In the genomic region with DNA sequence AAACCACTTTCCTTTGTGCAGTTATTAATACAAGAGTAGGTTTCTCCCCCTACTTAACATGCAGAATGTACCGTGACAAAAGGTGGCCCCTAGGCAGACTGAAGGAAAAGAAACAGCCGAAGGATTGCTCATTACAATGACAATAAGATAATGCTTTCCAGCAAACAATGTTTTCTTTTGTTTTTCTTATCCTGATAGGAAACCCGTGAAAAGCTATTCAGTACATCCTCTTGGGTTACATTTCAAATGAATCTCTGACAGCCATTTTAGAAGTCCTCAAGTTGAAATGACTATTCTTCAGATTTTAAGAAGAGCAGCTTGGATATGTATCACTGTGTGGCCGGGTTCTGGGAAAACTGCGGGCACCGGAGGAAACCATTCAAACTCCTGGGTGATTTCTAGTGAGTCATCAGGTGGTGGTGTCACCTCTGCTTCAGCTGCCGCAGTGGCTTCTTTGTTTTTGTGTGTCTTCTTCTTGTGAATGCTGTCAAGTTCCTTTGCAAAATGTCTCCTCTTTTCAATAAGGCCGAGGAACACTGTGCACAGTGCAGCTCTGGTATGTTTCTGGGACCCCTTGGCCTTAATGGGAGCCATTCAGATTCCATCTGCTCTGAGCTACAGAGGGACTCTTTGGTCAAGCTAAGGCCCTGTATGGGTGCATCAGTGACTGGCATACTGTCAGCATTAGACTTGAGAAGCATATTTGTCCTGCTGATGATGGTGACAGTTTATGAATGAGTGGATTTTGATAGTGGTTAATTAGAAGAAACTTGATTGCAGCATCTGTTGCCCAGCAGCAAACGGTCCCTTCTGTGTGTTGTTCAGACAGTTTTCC, we compare ENCODE assay signal across 19 mouse cellular contexts.
DNase-seq lines count a peak whose midpoint lies in the region; ATAC-seq and TF ChIP-seq lines count a peak whose summit lies in the region.
"Had no signal": no experiment of that assay in that cellular context is flagged by ENCODE, and none has a peak within 500 bp of the region (broad histone marks: within the 10 kb centered on the region; RNA-seq: fewer than 3 reads in every experiment).

No protein-coding gene starts in this region.

- WGBS in forebrain, embryonic 10.5 days = 47% methylated on average over 9 of the region's 9 CpGs
- WGBS in forebrain, postnatal 0 days = 17% methylated on average over 9 of the region's 9 CpGs
- 17% methylated on average over 9 of the region's 9 CpGs for WGBS in forebrain, embryonic 16.5 days
- 33% methylated on average over 9 of the region's 9 CpGs for WGBS in midbrain, embryonic 10.5 days
- 18% methylated on average over 9 of the region's 9 CpGs for WGBS in neural tube, embryonic 13.5 days
- 80% methylated on average over 9 of the region's 9 CpGs for WGBS in limb, embryonic 10.5 days

- no peak overlapping the region for H3K4me3 ChIP-seq in forebrain, embryonic 10.5 days
- no peak overlapping the region for H3K4me3 ChIP-seq in forebrain, postnatal 0 days (ENCODE audit: low read depth, low read length)
- no peak overlapping the region for H3K4me3 ChIP-seq in forebrain, embryonic 16.5 days (replicated peaks; ENCODE audit: low read length)
- H3K4me3 ChIP-seq in midbrain, embryonic 10.5 days = 0 out of 2 replicates have a peak overlapping the region, but pooled peaks have one; percentile 23
- no peak overlapping the region for H3K4me3 ChIP-seq in neural tube, embryonic 13.5 days
- no peak overlapping the region for H3K4me3 ChIP-seq in limb, embryonic 10.5 days
- H3K4me3 ChIP-seq: gastrocnemius, adult 2 months; heart, embryonic 10.5 days; myocyte had no signal

- DNase-seq in forebrain, embryonic 10.5 days (ENCODE audit: extremely low spot score, low spot score) = no peak
- no peak for DNase-seq in forebrain, postnatal 0 days
- peak; percentile 33 for DNase-seq in midbrain, embryonic 10.5 days (ENCODE audit: low spot score)
- DNase-seq in kidney, postnatal 14 days = no peak
- DNase-seq in layer of hippocampus, adult 8-10 months (ENCODE audit: low spot score in 2 of 2) = no peak
- DNase-seq in limb, embryonic 10.5 days (ENCODE audit: low spot score) = no peak
- DNase-seq: adrenal gland, postnatal 36 days; gastrocnemius, adult 2 months; heart, postnatal 4 days; kidney, adult 18-20 months; liver, postnatal 0 days; spleen, adult 18-20 months; thymus, postnatal 4 days had no signal

- H3K9me3 ChIP-seq in forebrain, embryonic 10.5 days = no peaks in the 10 kb centered on the region
- H3K9me3 ChIP-seq in forebrain, postnatal 0 days (ENCODE audit: low read length) = no peaks in the 10 kb centered on the region
- no peaks in the 10 kb centered on the region for H3K9me3 ChIP-seq in forebrain, embryonic 16.5 days (ENCODE audit: control insufficient read depth, low read length)
- H3K9me3 ChIP-seq in midbrain, embryonic 10.5 days (replicated peaks) = no peaks in the 10 kb centered on the region
- H3K9me3 ChIP-seq in neural tube, embryonic 13.5 days = no peaks in the 10 kb centered on the region
- H3K9me3 ChIP-seq in limb, embryonic 10.5 days (replicated peaks) = no peaks in the 10 kb centered on the region
- H3K9me3 ChIP-seq: heart, embryonic 10.5 days had no signal

- no peaks in the 10 kb centered on the region for H3K27me3 ChIP-seq in forebrain, embryonic 10.5 days (ENCODE audit: poor library complexity, severe bottlenecking)
- no peaks in the 10 kb centered on the region for H3K27me3 ChIP-seq in forebrain, postnatal 0 days (ENCODE audit: insufficient read depth, low read length)
- no peaks in the 10 kb centered on the region for H3K27me3 ChIP-seq in forebrain, embryonic 16.5 days (replicated peaks; ENCODE audit: control insufficient read depth, insufficient read depth, low read length)
- H3K27me3 ChIP-seq in midbrain, embryonic 10.5 days (ENCODE audit: low read depth, poor library complexity, severe bottlenecking) = no peaks in the 10 kb centered on the region
- no peaks in the 10 kb centered on the region for H3K27me3 ChIP-seq in neural tube, embryonic 13.5 days
- no peaks in the 10 kb centered on the region for H3K27me3 ChIP-seq in limb, embryonic 10.5 days (ENCODE audit: low read depth, poor library complexity, severe bottlenecking)

- peaks cover 19% of the 10 kb centered on the region for H3K4me1 ChIP-seq in forebrain, embryonic 10.5 days
- no peaks in the 10 kb centered on the region for H3K4me1 ChIP-seq in forebrain, postnatal 0 days (ENCODE audit: insufficient read depth)
- peaks cover 5% of the 10 kb centered on the region for H3K4me1 ChIP-seq in forebrain, embryonic 16.5 days (replicated peaks; ENCODE audit: control insufficient read depth, insufficient read depth, low read length)
- peaks cover 39% of the 10 kb centered on the region for H3K4me1 ChIP-seq in midbrain, embryonic 10.5 days
- H3K4me1 ChIP-seq in neural tube, embryonic 13.5 days (replicated peaks) = peaks cover 18% of the 10 kb centered on the region
- H3K4me1 ChIP-seq in limb, embryonic 10.5 days = peaks cover 4% of the 10 kb centered on the region; the same call in 1 of the 2 replicates
- H3K4me1 ChIP-seq: heart, embryonic 10.5 days had no signal

- H3K9ac ChIP-seq in forebrain, postnatal 0 days = no peak overlapping the region
- H3K9ac ChIP-seq in forebrain, embryonic 16.5 days (replicated peaks; ENCODE audit: low read depth, low read length) = no peak overlapping the region
- H3K9ac ChIP-seq in neural tube, embryonic 13.5 days = no peak overlapping the region
- H3K9ac ChIP-seq: liver, postnatal 0 days had no signal

- no peak overlapping the region for H3K4me2 ChIP-seq in forebrain, postnatal 0 days (ENCODE audit: low read depth)
- H3K4me2 ChIP-seq in forebrain, embryonic 16.5 days (ENCODE audit: low read length) = no peak overlapping the region
- H3K4me2 ChIP-seq in neural tube, embryonic 13.5 days = no peak overlapping the region

- H3K27ac ChIP-seq in forebrain, embryonic 10.5 days = peak overlapping the region; percentile 64
- H3K27ac ChIP-seq in forebrain, postnatal 0 days (ENCODE audit: low read depth, low read length) = no peak overlapping the region
- H3K27ac ChIP-seq in forebrain, embryonic 16.5 days (ENCODE audit: low read length) = no peak overlapping the region
- H3K27ac ChIP-seq in midbrain, embryonic 10.5 days (replicated peaks) = peak overlapping the region; percentile 83
- no peak overlapping the region for H3K27ac ChIP-seq in neural tube, embryonic 13.5 days (replicated peaks)
- no peak overlapping the region for H3K27ac ChIP-seq in limb, embryonic 10.5 days
- H3K27ac ChIP-seq: gastrocnemius, adult 2 months; heart, embryonic 10.5 days; macrophage; stomach, postnatal 0 days had no signal

- no peak for TF ChIP-seq CTCF in forebrain, postnatal 0 days (IDR thresholded peaks at IDR 0.05; ENCODE audit: low read depth)

- no peak; the same call in 1 of the 2 replicates for ATAC-seq in forebrain, postnatal 0 days
- ATAC-seq in forebrain, embryonic 16.5 days = peak; percentile 47
- ATAC-seq in neural tube, embryonic 13.5 days (ENCODE audit: low read depth) = peak; percentile 59; the same call in 1 of the 2 replicates
- ATAC-seq: liver, postnatal 0 days had no signal

- H3K36me3 ChIP-seq in forebrain, embryonic 10.5 days (replicated peaks) = no peaks in the 10 kb centered on the region
- H3K36me3 ChIP-seq in forebrain, postnatal 0 days (ENCODE audit: insufficient read depth) = no peaks in the 10 kb centered on the region
- H3K36me3 ChIP-seq in forebrain, embryonic 16.5 days (ENCODE audit: control insufficient read depth, insufficient read depth) = no peaks in the 10 kb centered on the region
- no peaks in the 10 kb centered on the region for H3K36me3 ChIP-seq in midbrain, embryonic 10.5 days
- H3K36me3 ChIP-seq in neural tube, embryonic 13.5 days = no peaks in the 10 kb centered on the region
- H3K36me3 ChIP-seq in limb, embryonic 10.5 days = no peaks in the 10 kb centered on the region
- H3K36me3 ChIP-seq: heart, embryonic 10.5 days had no signal

Comparison
In these comparisons a context has a peak if more than half of its experiments do, and no peak if none do; other contexts are left out.
1. H3K27ac ChIP-seq: peak in forebrain, embryonic 10.5 days (single experiment) and midbrain, embryonic 10.5 days (single experiment); none in forebrain, postnatal 0 days (single experiment), forebrain, embryonic 16.5 days (single experiment), neural tube, embryonic 13.5 days (single experiment) and limb, embryonic 10.5 days (single experiment).